Mouse (Mus musculus) heart, embryonic 11.5 days (tissue): ENCODE measurements around the gene Duox2. TPM values are rescaled to one million over a fixed set of nuclear protein-coding genes. Genes with fewer than 3 reads are reported as not detected.

ENCODE experiments used
- polyA plus RNA-seq: library from polyadenylated mRNA; unstranded; fragments of >200 nt; fragmentation: Nextera tagmentation; extraction: Ambion mirVana; gene quantifications from 2 replicates; pipeline ENCODE4 v1.2.1, GENCODE M21; 2014

Duox2 gene
- polyA plus RNA-seq, 1 experiment from 2014 or later = 0.04 TPM

Other genes with a start within 250 kb of the Duox2 start
- gene Spg11, start 180.1 kb downstream of the Duox2 start, polyA plus RNA-seq = 7.0 and 7.7 TPM in 2 replicates
- 224 and 240 TPM in 2 replicates for gene B2m, start 150.8 kb downstream of the Duox2 start, polyA plus RNA-seq
- gene Trim69, start 137.7 kb downstream of the Duox2 start, polyA plus RNA-seq = 0.14 TPM in 1 of 2 replicates, not detected in the other
- gene Patl2, start 112.3 kb downstream of the Duox2 start, polyA plus RNA-seq = not detected in 2 replicates
- gene Terb2, start 112.2 kb downstream of the Duox2 start, polyA plus RNA-seq = not detected in 2 replicates
- gene Sord, start 63.7 kb downstream of the Duox2 start, polyA plus RNA-seq = 45.0 and 49.8 TPM in 2 replicates
- not detected in 2 replicates for gene Duoxa2, start 451 bp upstream of the Duox2 start, polyA plus RNA-seq
- not detected in 2 replicates for gene Duoxa1, start 15.3 kb upstream of the Duox2 start, polyA plus RNA-seq
- not detected in 2 replicates for gene Duox1, start 17.2 kb upstream of the Duox2 start, polyA plus RNA-seq
- 3.7 and 3.8 TPM in 2 replicates for gene Shf, start 70.7 kb upstream of the Duox2 start, polyA plus RNA-seq
- 0.27 TPM in 2 replicates for gene Slc28a2, start 128.0 kb upstream of the Duox2 start, polyA plus RNA-seq
- not detected in 2 replicates for gene Gm14085, start 186.5 kb upstream of the Duox2 start, polyA plus RNA-seq